Mouse (Mus musculus) cerebellum, adult 2 months (tissue): ENCODE measurements at regions not wholly inside any gene's neighbourhood (a gene's known extent, or its start where the extent isn't known, plus 50 kb on each side); places are given as distances from the start of the nearest gene placed in this dataset.

Source experiments
- CTCF ChIP-seq: fragments of 200-500 bp; IDR thresholded peaks from 2 replicates; pipeline ENCODE4 v1.5.1; 2011; ENCODE audit warnings: low read depth, mild to moderate bottlenecking, control low read depth, low read length, moderate library complexity, borderline replicate concordance; ENCODE audit not compliant: insufficient read depth
- POLR2A ChIP-seq: fragments of 200-500 bp; IDR thresholded peaks from 2 replicates; pipeline ENCODE4 v1.6.1; 2011; ENCODE audit warnings: low read length, control low read depth, borderline replicate concordance; ENCODE audit not compliant: insufficient read depth

DNA sequence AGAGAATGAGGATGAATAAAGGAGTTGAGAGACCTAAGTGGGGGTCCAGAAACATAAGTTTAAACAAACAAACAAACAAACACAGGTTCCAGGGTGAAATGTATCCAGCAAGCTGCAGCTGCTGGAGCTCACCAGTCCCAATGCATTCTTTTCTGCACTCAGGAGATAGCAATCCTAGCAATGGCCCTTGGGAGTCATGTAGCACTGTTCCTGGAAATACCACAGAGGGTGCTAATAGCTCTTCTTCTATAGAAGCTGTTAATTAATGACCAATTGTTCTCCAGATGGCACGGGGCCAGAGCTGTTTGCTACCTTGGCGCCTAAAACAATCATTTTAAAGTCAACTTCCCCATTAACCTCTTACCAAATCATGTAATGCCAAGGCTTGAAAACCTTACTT lies 622.8 kb upstream of the Nrsn1 start:
- TF ChIP-seq POLR2A (no peak), CTCF (no peak)
